Mouse (Mus musculus) forebrain, embryonic 14.5 days (tissue): ENCODE results near the gene H2-Aa. TPM values are rescaled to one million over a fixed set of nuclear protein-coding genes. Genes with fewer than 3 reads are reported as not detected.

Experiments used
- ATAC-seq: fragments of 200-750 bp; cut with Nextera tagmentation; 2 replicates; pipeline ENCODE4 v1.8.0; 2017; ENCODE audit warnings: mild to moderate bottlenecking, moderate library complexity
- DNase-seq: peaks from one replicate; pipeline ENCODE4 v3.0.0-alpha.2; 2015; ENCODE audit warnings: low spot score
- H3K27ac ChIP-seq: fragments of 300-500 bp; sonication (generic); 2 replicates; pipeline ENCODE4 v1.5.1; 2014; ENCODE audit warnings: low read depth, mild to moderate bottlenecking, control low read depth, low read length, moderate library complexity
- H3K27me3 ChIP-seq: fragments of 300-500 bp; sonication (generic); replicated peaks from 2 replicates; pipeline ENCODE4 v1.6.1; 2014; ENCODE audit warnings: low read length, control low read depth, mixed read lengths; ENCODE audit not compliant: control insufficient read depth, insufficient read depth
- H3K36me3 ChIP-seq: fragments of 300-500 bp; sonication (generic); 2 replicates; pipeline ENCODE4 v1.6.1; 2014; ENCODE audit warnings: low read length, control low read depth; ENCODE audit not compliant: control insufficient read depth, insufficient read depth
- H3K4me1 ChIP-seq: fragments of 300-500 bp; sonication (generic); 2 replicates; pipeline ENCODE4 v1.6.1; 2014; ENCODE audit warnings: antibody characterized with exemption, low read length, control low read depth; ENCODE audit not compliant: control insufficient read depth, insufficient read depth
- H3K4me2 ChIP-seq: fragments of 300-500 bp; sonication (generic); 2 replicates; pipeline ENCODE4 v1.6.1; 2014; ENCODE audit warnings: mild to moderate bottlenecking, control low read depth, low read length
- H3K4me3 ChIP-seq: fragments of 300-500 bp; sonication (generic); 2 replicates; pipeline ENCODE4 v1.5.1; 2014; ENCODE audit warnings: low read depth, low read length, control low read depth
- H3K9ac ChIP-seq: fragments of 300-500 bp; sonication (generic); 2 replicates; pipeline ENCODE4 v1.6.1; 2014; ENCODE audit warnings: mild to moderate bottlenecking, low read length, control low read depth, moderate library complexity
- H3K9me3 ChIP-seq: fragments of 300-500 bp; sonication (generic); replicated peaks from 2 replicates; pipeline ENCODE4 v1.6.1; 2016; ENCODE audit warnings: low read length, control low read depth, mixed read lengths; ENCODE audit not compliant: control insufficient read depth
- WGBS: fragments of 180-500 bp; shearing (Covaris S2); extraction: QIAGEN DNeasy Blood & Tissue Kit; methylation state at CpG from one replicate; pipeline ENCODE4 v1.1.7; 2014; 5-methylcytosine and 5-hydroxymethylcytosine counted together
- polyA plus RNA-seq: library from polyadenylated mRNA; unstranded; fragments of >200 nt; fragmentation: Nextera tagmentation; extraction: Ambion mirVana; gene quantifications from 2 replicates; pipeline ENCODE4 v1.2.1, GENCODE M21; 2014

Gene H2-Aa
- polyA plus RNA-seq, 1 experiment from 2014 or later: 0.25 TPM

- Histone ChIP-seq H3K27ac (no peak overlapping the region), H3K36me3 (no peaks in the 10 kb centered on the region), H3K9me3 (no peaks in the 10 kb centered on the region; the same call in 1 of the 2 replicates), H3K4me3 (no peak overlapping the region), H3K4me2 (no peak overlapping the region), H3K4me1 (no peaks in the 10 kb centered on the region), H3K27me3 (no peaks in the 10 kb centered on the region), H3K9ac (no peak overlapping the region)
- DNase-seq (no peak), ATAC-seq (no peak)
- WGBS: 73% methylated on average over 1 of the region's 1 CpGs
Measured at GRCm38 (mm10) chr17:34280499-34281038, 7.1 kb downstream of the H2-Aa start.

DNA sequence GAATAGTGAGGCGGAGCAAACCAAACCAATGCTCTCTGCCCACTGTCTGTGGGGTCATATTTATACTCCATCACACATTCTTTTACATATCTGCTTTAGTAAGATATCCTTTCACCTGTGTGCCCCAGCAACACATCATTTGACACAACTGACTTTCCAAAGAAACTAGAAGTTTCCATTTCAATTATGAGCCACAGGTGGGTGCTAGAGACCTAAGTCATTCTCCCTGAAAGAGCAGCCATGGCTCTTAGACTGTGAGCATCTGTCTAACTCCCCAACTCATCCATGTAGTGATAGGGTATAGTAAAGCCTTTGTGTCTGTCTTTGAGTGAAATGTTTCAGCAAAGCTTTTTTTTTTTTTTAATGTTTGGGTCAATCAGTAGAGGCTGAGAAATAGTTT lies 15.5 kb downstream of the H2-Aa start:
- WGBS: 97% methylated on average over 1 of the region's 1 CpGs

GRCm38 (mm10) chr17:34270940-34271339 lies 16.7 kb downstream of the H2-Aa start:
- no peaks in the 10 kb centered on the region for H3K4me1 ChIP-seq
- no peak for DNase-seq
- H3K27ac ChIP-seq: no peak overlapping the region
- H3K4me3 ChIP-seq: no peak overlapping the region
- no peaks in the 10 kb centered on the region for H3K9me3 ChIP-seq
- H3K9ac ChIP-seq: no peak overlapping the region
- ATAC-seq: no peak
- H3K27me3 ChIP-seq: no peaks in the 10 kb centered on the region; the same call in 1 of the 2 replicates
- no peak overlapping the region for H3K4me2 ChIP-seq
- no peaks in the 10 kb centered on the region for H3K36me3 ChIP-seq
- WGBS: 85% methylated on average over 2 of the region's 2 CpGs

More for the DNA sequence above, 15.5 kb downstream of the H2-Aa start:
- Histone ChIP-seq H3K27me3 (no peaks in the 10 kb centered on the region; the same call in 1 of the 2 replicates), H3K36me3 (no peaks in the 10 kb centered on the region), H3K4me2 (no peak overlapping the region), H3K4me1 (no peaks in the 10 kb centered on the region), H3K9me3 (no peaks in the 10 kb centered on the region; the same call in 1 of the 2 replicates), H3K4me3 (no peak overlapping the region), H3K9ac (no peak overlapping the region), H3K27ac (no peak overlapping the region)
- ATAC-seq (no peak), DNase-seq (no peak)

GRCm38 (mm10) chr17:34270230-34270629 lies 17.4 kb downstream of the H2-Aa start:
- Histone ChIP-seq H3K4me2 (no peak overlapping the region), H3K4me3 (no peak overlapping the region), H3K27me3 (no peaks in the 10 kb centered on the region; the same call in 1 of the 2 replicates), H3K27ac (no peak overlapping the region), H3K4me1 (no peaks in the 10 kb centered on the region), H3K36me3 (no peaks in the 10 kb centered on the region), H3K9ac (no peak overlapping the region), H3K9me3 (no peaks in the 10 kb centered on the region)
- no peak for DNase-seq
- no peak for ATAC-seq
- WGBS: 90% methylated on average over 2 of the region's 2 CpGs

GRCm38 (mm10) chr17:34269817-34270216 lies 17.8 kb downstream of the H2-Aa start:
- Histone ChIP-seq H3K36me3 (no peaks in the 10 kb centered on the region), H3K4me1 (0 out of 2 replicates have a peak, but pooled peaks cover 2% of the 10 kb centered on the region), H3K4me3 (no peak overlapping the region), H3K9ac (no peak overlapping the region), H3K27me3 (peaks cover 4% of the 10 kb centered on the region; the same call in 1 of the 2 replicates), H3K9me3 (no peaks in the 10 kb centered on the region), H3K27ac (no peak overlapping the region), H3K4me2 (no peak overlapping the region)
- DNase-seq (no peak), ATAC-seq (no peak)
- 74% methylated on average over 4 of the region's 4 CpGs for WGBS

GRCm38 (mm10) chr17:34268748-34269147 lies 18.9 kb downstream of the H2-Aa start:
- no peaks in the 10 kb centered on the region for H3K9me3 ChIP-seq
- H3K4me2 ChIP-seq: no peak overlapping the region
- no peak overlapping the region for H3K4me3 ChIP-seq
- ATAC-seq (no peak), DNase-seq (no peak)
- H3K27me3 ChIP-seq: peaks cover 13% of the 10 kb centered on the region
- no peak overlapping the region for H3K27ac ChIP-seq
- no peak overlapping the region for H3K9ac ChIP-seq
- WGBS: 95% methylated on average over 2 of the region's 2 CpGs
- peaks cover 4% of the 10 kb centered on the region; the same call in 1 of the 2 replicates for H3K4me1 ChIP-seq
- no peaks in the 10 kb centered on the region for H3K36me3 ChIP-seq

GRCm38 (mm10) chr17:34268262-34268661 lies 19.4 kb downstream of the H2-Aa start:
- DNase-seq: no peak
- Histone ChIP-seq H3K4me1 (peaks cover 4% of the 10 kb centered on the region; the same call in 1 of the 2 replicates), H3K27me3 (peaks cover 14% of the 10 kb centered on the region), H3K4me2 (no peak overlapping the region), H3K4me3 (no peak overlapping the region), H3K27ac (no peak overlapping the region), H3K9ac (no peak overlapping the region), H3K9me3 (no peaks in the 10 kb centered on the region), H3K36me3 (no peaks in the 10 kb centered on the region)
- ATAC-seq: no peak
- 80% methylated on average over 2 of the region's 2 CpGs for WGBS

- Histone ChIP-seq H3K9me3 (no peaks in the 10 kb centered on the region), H3K36me3 (no peaks in the 10 kb centered on the region), H3K4me3 (peak overlapping the region; percentile 42), H3K4me1 (peaks cover 4% of the 10 kb centered on the region; the same call in 1 of the 2 replicates), H3K27me3 (peaks cover 19% of the 10 kb centered on the region), H3K4me2 (peak overlapping the region; percentile 83), H3K27ac (no peak overlapping the region), H3K9ac (peak overlapping the region; percentile 59)
- WGBS: under 1% methylated on average over 79 of the region's 93 CpGs
- DNase-seq (peak; percentile 38), ATAC-seq (peak; percentile 49)
Measured at GRCm38 (mm10) chr17:34264452-34265351, 22.9 kb downstream of the H2-Aa start.
